Mouse (Mus musculus): ENCODE results near the gene 1700029P11Rik. TPM values are rescaled to one million over a fixed set of nuclear protein-coding genes. Genes with fewer than 3 reads are reported as not detected.

1700029P11Rik gene
- total RNA-seq (2015; ENCODE audit: low replicate concordance) (not detected in 2 replicates), total RNA-seq (2017; ENCODE audit: low replicate concordance) (not detected in 2 replicates)

DNA sequence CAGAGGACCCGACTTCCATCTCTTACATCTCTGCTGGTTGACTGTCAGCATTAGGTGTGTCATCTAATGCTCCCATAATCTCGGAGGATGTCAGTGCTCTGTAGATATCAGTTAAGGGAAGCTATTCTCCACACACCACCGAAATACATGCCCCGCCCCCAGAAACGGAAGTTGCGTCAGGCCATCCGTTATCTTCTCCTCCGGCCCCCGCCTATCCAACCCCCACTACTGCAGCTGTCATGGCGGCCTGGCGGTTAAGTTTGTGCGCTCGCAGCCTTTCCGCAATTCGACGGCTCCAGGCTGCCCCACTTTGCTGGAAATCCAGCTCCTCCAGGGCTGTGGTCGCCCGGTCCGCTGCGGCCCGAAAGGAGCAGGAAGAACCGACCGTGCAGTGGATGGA, at the start of gene 1700029P11Rik:
1700029P11Rik (plus strand) TSS at position 220 of the 400 bp plus-strand sequence.
- ATAC-seq (replicated peaks; ENCODE audit: low FRiP score, poor library complexity, severe bottlenecking), result no peak

DNA sequence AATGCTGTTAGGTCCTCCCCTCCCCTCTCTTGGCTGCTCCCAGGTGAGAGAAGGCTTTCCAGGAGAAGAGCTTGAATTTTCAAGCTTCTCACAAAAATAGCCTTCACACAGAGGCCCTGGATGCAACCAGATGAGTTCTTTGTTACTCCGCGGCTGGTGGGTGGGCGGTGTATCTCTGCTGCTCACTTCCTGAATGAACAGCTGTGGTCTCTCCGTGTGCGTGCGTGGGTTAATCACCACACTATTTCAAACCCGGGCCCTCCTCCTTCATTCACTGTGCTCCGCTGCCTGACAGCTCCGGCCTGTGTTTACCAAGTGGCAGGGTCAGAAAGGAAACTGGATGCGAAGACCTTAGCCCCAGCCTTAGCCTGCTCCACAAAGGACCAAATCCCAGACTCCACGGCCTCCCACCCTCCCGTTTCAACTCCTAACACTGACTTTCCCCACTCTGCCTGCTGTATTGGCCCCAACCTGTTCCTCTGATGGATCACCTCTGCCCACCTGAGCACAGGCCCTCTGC, 47.3 kb upstream of the 1700029P11Rik start:
- no peak for ATAC-seq (replicated peaks; ENCODE audit: low FRiP score, poor library complexity, severe bottlenecking)

DNA sequence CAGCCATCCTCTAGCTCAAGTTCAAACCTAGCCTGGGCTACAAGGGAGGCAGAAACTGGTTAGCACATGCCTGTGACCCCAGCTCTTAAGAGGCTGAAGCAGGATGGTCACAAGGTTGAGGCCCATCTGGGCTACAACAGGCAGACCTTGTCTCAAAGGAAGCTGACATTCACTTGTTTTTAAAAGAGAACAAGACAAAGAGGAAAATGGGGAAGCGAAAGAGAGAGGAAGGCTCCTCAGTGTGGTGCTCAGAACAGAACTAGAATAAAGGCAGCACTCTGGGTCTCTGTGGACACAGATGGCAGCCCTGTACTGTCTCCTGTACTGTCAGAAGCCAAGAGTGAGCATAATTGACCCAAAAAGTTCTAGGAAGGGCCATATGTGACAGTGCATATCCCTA, 46.4 kb upstream of the 1700029P11Rik start:
- no peak for ATAC-seq (replicated peaks; ENCODE audit: low FRiP score, poor library complexity, severe bottlenecking)

DNA sequence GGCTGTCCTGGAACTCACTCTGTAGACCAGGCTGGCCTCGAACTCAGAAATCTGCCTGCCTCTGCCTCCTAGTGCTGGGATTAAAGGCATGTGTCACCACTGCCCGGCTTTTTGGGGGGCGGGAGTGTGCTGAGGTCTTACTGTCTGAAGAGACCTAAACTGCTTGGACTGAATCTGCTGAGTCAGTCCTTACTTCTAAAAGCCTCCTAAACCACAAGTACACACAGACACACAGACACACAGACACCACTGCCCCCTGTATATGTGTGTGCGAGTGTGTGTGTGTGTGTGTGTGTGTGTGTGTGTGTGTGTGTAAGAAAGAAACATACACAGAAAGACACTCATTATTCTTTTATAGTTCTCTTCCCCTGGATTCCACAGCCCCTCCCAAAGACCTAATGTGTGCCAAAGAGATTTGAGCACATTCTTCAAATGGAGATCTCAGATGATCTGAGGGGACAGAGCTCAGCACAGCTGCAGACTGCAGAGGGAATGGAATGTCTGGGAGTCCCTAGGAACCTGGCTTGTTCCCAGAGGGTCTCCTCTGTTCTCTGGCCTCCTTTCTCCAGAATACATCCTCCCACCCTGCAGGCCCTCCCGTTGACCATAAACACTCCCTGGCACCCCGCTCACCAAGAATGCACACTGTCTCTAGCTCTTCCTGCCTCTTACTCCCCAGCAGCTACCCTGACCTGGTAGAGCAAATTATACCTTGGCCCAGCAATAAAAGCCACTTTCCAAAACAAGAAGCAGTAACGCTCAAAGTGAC, 44.3 kb upstream of the 1700029P11Rik start:
- no peak for ATAC-seq (replicated peaks; ENCODE audit: low FRiP score, poor library complexity, severe bottlenecking)

DNA sequence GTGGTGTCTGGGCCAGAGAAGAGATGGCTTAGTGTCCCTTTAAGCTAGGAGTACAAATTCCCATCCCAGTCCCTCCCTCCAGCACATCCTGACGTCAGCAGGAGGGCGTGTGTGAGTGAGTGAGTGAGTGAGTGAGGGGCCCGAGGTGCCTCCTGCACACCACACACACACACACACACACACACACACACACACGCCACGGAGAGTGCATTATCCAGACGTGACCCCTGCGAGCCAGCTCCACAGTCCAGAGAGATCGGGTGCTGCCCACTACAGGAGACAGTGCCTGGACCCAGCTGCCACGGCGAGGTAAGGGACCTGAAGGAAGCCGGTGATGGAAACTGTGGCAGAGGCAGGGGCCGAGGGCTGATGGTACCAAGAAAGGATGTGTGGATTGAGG, 43.7 kb upstream of the 1700029P11Rik start, which contains the start of gene Csdc2:
Csdc2 (plus strand) TSS at position 81 of the 400 bp plus-strand sequence.
- ATAC-seq (replicated peaks; ENCODE audit: low FRiP score, poor library complexity, severe bottlenecking), result no peak

DNA sequence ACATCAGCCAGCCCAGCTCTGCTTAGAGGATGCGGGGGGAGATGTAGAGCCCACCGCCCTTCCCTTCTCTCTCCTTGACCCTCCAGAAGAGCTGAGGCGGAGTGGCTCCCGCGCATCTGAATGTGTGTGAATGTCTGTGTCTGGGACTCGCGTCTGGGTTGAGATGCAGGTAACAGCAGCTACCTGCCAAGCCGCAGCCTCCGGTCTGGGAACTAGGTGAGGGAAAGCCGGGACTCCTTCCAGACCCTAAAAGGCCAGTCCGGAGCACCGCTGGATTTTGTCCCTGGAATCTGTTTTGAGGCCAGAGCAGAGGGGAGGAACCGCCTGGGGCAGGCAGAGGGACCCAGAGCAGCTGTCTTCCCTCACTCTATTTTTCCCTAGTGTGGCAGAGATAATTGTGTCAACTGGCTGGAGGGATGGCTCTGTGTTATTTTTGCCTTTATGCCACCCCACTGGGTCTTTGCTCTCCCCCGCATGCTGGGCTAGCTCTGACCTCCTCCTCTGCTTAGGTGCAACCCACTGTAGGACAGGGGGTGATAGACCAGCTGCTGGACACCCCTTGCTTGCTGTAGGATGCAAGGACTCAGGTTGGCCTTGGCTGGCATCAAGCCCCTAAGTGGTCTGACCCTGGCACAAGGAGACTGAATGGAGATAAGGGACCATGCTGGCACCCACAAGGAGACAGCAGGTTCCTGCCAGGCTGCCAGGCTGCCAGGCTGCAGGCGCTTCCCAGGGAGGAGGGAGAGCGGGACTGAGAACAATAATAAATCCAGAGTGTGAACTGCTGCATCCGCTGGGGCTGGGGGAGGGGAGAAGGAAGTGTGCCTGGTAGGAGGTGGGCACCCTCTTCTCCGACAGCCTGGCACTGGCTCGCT, 43.0 kb upstream of the 1700029P11Rik start:
- no peak for ATAC-seq (replicated peaks; ENCODE audit: low FRiP score, poor library complexity, severe bottlenecking)

DNA sequence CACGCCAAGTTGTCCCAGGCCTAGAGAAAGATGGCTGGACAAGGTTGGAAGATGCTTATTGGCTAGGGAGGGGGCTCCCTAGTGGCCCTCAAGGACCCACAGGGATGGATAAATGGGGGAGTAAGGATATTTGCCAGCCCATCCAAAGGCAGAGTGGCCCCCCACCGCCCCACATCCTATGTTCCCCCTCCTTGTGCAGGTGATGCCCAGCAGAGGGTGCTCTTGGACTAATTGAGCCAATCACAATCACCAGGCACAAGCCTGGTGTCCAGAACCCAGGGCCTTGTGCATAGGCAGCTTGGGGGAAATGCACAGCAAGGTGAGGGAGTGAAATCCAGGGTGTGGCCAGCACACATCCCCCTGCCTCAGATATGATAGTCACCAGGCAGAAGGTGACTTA, 42.1 kb upstream of the 1700029P11Rik start:
- ATAC-seq (replicated peaks; ENCODE audit: low FRiP score, poor library complexity, severe bottlenecking), result no peak

DNA sequence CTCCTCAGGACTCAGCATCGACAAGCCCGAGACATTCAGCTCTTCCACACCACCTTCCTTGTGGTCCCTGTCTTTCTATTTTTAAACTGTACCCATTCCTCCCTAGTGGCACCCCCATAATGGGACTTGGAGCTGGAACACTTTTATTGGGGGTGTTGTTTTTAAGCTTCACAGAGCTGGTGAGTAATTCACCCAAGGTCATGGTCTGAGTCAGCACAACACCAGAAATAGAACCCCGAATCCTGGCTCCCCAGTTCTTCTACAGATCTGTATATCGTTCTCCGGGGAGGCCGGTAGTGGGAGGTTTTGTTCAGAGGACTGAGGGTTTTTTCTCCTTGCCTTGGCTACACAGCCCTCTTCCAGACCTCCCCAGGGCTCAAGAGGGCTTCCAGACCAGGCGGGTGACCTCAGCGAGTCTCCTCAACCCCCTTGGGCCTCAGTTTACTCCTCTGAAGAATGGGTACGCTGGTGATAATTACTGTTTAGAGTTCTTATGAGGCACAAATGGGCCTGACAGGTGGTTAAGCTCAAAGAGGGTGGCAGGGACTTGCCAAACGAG, 41.1 kb upstream of the 1700029P11Rik start:
- ATAC-seq (replicated peaks; ENCODE audit: low FRiP score, poor library complexity, severe bottlenecking), result no peak

DNA sequence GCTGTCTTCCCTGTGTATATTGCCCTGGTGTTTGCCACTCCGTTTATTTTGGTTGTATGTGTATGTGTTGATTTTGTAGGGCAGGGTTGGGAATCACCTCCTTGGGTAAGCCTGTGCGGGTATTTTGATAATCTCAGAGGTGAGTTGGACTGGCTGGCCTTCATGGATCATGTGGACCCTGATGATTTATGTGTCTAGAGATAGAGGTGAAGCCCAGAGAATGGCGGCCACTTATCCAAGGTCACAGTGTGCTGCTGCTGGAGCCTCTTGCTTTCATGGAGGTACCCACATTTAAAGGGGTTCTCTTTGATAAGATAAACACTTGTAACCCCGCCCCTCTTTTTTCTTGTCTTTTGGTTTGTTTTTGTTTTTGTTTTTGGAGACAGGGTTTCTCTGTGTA, 40.6 kb upstream of the 1700029P11Rik start:
- ATAC-seq (replicated peaks; ENCODE audit: low FRiP score, poor library complexity, severe bottlenecking), result no peak

DNA sequence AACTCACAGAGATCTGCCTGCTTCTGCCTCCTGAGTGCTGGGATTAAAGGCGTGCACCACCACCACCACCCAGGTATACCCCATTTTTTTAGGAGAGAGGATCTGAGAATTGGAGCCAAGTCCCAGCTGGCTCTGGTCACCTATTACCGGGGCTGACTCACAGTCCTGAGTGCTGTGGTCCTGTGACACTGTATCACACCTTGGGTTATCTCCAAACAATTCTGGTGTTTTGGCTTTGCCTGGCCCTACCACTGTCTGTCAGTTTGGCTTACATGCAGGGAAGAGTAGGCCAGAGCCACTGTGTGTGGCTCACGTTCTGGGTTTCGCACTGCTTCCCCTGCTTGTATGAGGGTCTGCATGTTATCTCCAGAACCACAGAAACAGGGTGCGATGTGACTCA, 40.1 kb upstream of the 1700029P11Rik start:
- ATAC-seq (replicated peaks; ENCODE audit: low FRiP score, poor library complexity, severe bottlenecking), result no peak

DNA sequence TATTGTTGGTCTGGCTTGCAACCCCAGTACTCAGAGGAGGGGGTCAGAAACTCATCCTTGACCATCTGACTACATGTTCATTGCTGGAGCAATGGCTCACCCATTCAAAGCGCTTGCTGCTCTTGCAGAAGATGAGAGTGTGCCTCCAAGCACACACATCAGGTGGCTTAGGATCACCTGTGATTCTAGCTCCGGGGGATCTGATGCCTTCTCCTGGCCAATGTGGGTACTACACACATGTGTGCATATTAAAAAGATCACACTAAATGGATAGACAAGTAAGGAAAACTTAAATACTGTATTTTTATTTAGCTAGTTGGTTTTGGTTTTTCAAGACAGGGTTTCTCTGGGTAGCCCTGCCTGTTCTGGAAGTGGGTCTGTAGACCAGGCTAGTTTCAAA, 39.3 kb upstream of the 1700029P11Rik start:
- ATAC-seq (replicated peaks; ENCODE audit: low FRiP score, poor library complexity, severe bottlenecking), result no peak

DNA sequence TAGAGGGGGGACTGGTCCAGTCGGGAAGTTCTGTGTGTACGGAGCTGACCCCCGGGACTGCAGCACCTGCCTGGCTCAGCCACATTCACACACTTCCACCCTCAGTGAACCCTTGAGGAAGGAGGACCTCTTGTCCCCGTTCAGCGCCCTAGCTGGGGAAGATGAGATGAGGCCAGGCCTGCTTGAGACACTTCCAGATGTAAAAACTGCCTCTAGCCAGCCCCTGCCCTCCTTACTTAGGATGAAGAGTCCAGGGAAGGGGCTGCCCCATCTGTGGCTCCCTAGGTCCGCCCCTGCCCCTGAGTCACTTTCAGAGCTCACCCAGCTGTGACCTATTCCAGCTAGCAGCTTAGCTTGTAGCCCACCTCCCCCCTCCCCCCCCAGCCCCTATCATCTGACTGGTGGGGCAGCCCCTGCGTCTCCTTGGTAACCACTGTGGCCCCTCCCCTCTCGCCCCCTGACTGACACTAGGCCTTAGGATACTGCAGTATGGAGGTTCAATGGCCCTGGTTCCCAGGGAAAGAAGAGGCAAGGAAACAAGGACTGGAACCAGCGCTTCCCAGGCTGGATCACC, 37.1 kb upstream of the 1700029P11Rik start:
- ATAC-seq (replicated peaks; ENCODE audit: low FRiP score, poor library complexity, severe bottlenecking), result no peak

DNA sequence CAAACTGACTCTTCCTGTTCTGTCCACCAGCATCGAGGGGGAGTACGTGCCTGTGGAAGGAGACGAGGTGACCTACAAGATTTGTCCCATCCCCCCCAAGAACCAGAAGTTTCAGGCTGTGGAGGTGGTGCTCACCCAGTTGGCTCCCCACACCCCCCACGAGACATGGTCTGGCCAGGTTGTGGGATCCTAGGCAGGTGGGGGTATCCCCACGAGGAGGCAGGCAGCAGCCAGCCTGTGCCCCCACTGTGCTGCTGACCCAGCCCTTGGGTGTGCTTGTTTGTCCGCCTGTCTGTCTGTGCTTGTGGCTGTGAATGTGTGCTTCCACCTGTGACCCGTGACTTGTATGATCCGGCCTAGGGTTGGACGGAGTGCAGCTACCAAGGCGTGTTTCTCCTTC, 31.3 kb upstream of the 1700029P11Rik start:
- ATAC-seq (replicated peaks; ENCODE audit: low FRiP score, poor library complexity, severe bottlenecking), result no peak

DNA sequence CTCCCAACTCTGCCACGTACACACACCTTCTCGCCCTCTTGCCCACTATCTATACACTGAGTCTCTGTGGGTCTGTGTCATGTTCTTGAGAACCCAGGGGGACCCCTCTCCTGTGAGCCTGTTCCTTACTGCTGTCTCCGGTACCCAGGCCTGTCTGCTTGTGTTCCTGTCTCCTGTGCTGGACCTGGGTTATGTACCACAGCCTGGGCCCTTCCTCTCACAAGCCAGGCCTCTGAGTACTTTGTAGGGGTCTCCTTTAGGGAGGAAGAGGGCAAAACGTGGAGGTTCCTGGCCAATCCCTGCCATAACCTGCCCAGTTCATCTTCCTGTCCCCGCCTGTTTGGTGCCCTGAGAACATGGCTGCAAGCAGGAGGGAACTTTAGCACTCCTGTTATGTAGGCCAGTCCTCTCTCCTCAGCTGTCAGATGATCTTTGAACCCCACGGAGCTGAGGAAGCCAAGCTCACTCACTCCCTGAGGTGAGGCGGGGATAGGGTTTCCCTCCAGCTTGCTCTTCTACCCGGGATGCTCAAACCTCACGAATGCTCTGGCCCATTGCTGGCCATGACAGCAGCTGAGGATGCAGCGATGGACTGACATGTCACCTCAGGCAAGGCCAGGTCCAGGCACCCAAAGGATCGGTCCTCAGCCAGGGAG, 30.7 kb upstream of the 1700029P11Rik start:
- no peak for ATAC-seq (replicated peaks; ENCODE audit: low FRiP score, poor library complexity, severe bottlenecking)

DNA sequence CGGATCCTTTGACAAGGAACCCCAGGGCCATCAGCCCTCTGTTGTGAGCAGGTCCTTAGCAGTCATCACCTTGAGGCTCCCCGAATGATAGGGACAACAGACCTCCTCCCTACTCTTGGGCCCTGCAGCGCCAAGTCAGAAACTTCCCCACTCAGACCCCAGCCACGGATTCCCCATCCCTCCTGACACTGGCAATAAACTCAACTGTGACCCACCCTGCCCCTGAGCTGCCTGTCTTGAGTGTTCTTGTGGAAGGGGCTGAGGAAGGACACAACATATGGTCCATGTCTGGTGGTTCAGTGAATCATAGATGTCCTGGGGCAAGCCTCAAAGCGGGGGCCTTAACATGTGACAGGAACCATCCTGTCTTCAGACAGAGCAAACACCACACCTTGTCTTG, 29.6 kb upstream of the 1700029P11Rik start:
- no peak for ATAC-seq (replicated peaks; ENCODE audit: low FRiP score, poor library complexity, severe bottlenecking)

DNA sequence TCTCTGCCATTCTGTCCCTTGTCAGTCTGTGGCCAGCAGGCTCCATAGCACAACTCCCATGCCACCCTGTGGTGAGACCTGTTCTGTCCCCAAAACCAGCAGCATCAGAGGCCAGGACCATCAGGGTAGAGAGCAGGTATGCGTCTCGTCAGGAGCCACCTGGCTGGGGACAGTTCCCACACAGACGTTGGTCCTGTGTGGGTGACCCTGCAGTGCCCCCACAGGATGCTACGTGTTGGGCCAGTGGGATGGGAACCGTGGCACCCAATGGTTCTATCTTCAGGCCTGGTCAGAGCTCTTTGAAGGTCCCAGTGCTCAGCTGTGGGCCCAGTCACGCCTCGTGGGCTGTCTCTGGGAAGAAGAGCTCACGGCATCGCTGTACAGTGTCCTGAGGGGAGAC, 29.2 kb upstream of the 1700029P11Rik start:
- no peak for ATAC-seq (replicated peaks; ENCODE audit: low FRiP score, poor library complexity, severe bottlenecking)

DNA sequence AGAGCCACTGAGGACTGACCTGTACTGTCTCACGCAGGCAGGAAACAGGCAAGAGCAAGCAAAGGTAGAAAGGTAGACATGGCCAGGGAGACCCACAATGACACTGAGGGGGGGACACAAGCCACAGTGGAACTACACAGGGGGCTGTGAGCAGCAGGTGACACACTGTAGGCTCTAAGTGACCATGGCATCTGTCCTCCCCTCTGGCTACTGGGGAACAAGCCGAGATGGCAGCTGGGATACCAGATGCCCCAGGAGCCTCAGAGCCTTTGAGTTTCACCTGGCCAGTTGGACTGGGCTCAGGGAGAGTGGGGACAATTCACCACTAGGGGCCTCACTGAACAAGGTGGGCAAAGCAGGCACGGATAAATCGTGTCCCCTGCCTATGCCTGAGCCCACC, 28.0 kb upstream of the 1700029P11Rik start:
- no peak for ATAC-seq (replicated peaks; ENCODE audit: low FRiP score, poor library complexity, severe bottlenecking)

DNA sequence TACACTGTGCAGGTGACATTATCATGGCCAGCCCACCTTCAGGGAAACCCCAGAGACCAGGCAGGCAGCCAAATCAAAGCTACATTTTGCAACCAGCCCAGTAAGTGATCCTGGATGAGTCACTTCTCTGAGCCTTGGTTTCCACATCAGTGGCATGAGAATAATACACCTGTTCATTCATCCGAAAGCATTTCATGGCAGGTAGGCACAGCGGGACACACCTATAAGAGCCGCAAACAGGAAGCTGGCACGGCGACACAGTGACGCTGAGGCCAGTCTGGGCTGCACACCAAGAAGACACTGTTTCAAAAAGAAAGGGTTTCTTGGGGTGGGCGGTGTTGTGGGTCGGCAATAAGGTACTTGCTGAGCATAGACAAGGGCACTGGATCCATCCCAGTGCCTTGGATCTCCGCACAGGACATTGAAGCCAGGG, 26.2 kb upstream of the 1700029P11Rik start:
- no peak for ATAC-seq (replicated peaks; ENCODE audit: low FRiP score, poor library complexity, severe bottlenecking)

DNA sequence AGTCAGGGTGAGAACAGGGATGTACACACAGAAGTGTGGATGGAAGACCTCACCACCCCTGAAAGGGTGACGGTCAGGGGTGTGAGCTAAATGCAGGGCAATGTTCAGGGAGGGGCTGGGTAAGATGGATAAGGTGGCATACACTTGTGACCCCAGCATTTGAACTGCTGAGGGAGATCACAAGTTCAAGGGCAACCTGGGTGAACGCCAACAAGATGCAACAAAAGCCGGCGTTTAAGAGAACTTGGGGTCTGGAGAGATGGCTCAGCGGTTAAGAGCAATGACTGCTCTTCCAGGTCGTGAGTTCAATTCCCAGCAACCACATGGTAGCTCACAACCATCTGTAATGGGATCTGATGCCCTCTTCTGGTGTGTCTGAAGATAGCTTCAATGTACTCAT, 25.6 kb upstream of the 1700029P11Rik start:
- ATAC-seq (replicated peaks; ENCODE audit: low FRiP score, poor library complexity, severe bottlenecking), result no peak
